Mouse (Mus musculus): Measurements from ENCODE around the gene Chpf. TPM values are rescaled to one million over a fixed set of nuclear protein-coding genes. Genes with fewer than 3 reads are reported as not detected.

Gene Chpf
- polyA plus RNA-seq, 2 experiments from 2014 or later = 5.2 to 5.6 TPM

DNA sequence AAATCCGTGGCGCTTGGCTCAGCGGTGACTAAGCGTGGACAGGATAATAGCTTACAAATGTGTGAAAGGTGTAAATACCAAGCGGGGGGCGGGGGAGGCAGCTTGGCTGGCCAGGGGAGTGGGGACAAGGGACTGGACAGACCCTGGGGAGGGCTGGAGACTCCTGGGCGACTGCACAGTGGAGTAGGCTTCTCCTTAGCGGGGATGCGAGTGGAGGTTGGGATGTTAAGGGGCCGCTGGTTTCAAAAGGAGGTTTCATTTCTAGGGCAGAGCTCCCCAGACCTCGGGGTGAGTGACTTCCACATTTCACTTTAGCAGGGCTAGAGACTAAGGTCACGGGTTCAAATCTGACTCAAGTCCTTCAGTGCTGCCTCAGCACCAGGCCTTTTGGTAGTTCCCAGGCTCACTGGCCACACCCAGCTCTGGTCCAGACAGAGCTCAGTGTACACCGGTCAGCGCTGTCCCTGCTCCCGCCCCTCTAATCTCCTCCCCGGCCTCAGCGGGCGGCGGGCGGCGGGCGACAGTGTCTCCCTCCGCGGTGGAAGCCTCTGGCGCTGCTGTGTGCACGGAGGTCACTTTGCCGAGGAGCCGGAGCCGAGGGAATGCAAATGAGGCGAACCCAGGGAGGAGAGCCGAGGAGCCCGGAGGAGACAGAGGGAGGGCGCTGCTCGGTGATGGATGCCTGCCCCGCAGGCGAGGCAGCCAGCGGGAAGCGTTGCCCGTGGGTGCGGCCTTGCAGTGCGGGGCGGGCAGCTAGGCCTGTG is 20.9 kb downstream of the Chpf start:
- ATAC-seq = no peak

DNA sequence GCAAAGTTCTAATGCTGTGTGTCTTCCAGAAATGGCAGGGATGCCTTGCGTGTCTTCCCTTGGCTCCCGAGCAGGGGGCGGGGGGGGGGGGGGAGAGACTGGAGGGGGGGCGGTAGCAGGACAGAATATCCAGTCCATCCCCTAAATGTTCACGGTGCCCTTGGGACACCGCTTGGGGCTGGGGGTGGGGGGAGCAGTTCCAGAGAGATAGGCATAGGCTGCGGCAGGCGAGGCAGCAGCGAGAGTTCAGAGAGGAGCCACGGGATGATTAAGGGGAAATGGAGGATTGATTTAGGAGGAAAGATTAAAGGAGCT is 21.4 kb downstream of the Chpf start:
- no peak for ATAC-seq

DNA sequence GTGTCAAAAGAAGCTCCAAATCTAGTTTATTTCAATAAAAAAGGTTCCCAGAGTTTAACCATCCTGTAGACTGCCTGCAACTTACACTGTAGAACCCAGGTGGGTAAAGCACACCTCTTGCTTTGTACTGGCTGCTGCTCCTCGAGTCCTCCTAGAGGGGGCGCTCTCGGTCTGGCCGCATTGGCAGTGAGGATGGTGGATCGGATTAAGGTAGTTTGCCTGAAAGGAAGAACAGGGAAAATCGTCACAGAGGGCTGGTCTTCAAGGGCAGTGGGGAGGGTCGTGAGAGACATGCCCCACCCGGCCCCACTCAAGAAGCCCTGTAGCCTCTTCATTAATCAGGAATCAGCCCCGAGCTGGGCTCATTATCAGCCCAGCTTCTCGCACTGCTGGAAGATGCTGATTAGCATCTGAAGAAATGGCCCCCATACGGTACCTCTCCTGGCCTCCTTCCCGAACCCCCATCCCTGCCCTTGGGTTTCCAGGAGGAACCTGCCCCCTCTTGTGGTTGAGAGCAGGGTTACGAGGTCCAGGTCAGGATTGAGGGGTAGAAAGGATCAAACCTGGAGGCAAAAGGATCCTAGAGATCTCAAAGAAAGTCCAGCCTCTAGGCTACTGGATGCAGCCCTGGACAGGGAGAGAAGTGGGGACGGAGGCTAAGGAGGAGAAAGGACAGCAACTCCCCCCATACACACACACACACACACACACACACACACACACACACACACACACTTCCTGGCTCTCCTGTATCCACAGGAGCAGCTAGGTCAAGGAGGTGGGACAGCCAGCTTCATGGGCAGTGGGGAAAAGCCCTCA is 22.2 kb downstream of the Chpf start:
- no peak for ATAC-seq

DNA sequence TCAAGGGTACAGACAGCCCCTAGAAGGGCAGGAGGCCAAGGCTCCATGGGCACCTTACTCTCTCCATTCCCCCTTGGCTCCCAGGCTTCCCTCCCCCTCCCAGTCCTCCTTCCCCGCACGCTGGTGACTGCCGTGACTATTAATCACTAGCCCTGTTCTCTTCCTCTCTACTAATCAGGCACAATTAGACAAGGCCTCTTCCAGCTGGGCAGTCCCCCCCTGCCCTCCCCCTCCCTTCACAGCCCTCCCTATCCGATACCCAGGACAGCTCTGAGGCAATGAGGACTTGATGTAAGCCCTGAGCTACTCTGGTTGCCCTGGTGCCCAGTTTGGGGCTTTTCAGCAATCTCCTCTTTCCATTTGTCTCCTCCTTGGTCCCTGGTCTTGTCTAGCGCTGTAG is 23.2 kb downstream of the Chpf start:
- no peak for ATAC-seq

DNA sequence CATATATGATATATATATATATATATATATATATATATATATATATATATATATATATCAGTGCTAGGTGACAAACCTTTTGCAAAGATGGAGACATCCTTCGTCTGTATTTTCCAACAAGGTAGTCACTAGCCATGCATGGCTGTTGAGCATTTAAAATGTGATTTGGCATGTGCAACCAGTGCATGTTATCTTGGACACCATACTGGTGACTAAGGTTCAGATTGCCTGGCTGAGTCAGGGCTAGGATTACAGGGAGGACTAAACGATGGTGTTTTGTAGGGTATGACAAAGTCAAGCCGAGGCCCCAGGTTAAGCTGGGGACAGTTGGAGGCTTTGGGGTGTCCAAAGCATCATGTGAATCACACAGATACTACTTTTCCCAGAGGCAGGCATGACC is 23.7 kb downstream of the Chpf start:
- ATAC-seq = no peak

DNA sequence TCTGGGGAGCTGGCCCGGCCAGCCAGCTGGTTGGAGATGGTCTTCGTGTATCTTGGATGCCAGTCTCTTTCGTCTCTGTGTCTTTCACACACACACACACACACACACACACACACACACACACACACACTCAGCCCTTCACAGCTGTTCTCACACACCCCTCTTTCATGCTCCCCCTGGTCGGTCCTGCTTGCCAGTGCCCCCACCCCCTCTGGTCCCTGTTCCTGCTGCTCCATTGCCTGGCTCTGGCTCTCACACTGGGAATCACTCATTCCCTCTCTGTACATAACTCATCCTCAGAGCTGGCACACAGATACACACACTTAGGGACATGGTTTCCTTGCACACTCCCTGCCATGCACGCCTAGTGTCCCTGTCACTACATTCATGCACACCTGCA is 27.2 kb downstream of the Chpf start:
- ATAC-seq = no peak

DNA sequence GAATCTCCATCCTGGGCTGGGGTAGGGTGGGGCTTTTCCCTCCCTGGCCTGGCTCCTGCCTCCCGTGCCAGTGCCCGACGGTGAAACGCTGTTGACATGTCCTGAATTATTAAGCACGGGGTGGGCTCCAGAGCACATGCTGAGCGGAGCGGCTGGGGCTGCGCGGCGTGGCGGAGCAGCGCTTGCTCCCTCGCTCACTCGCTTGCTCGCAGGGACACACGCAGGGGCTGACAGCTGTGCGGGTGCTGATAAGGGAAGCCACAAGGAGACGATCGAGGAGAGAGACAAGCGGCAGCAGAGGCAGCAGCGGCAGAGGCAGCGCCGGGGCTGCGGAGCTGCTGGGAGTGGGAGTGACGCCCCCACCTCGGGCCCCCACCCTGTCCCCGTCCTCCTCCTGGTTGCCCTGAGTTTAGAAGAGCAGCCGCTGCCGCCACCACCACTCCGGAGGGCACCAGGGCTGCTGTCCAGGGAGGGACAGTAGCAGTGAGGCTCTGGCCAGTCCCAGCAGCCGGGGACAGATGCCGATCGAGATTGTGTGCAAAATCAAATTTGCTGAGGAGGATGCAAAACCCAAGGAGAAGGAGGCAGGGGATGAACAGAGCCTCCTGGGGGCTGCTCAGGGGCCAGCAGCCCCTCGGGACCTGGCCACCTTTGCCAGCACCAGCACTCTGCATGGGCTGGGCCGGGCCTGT is 28.6 kb downstream of the Chpf start, which contains the start of gene Asic4:
Gene Asic4, plus strand, starts transcription at position 123 of the 692 bp plus-strand sequence.
- no peak for ATAC-seq

DNA sequence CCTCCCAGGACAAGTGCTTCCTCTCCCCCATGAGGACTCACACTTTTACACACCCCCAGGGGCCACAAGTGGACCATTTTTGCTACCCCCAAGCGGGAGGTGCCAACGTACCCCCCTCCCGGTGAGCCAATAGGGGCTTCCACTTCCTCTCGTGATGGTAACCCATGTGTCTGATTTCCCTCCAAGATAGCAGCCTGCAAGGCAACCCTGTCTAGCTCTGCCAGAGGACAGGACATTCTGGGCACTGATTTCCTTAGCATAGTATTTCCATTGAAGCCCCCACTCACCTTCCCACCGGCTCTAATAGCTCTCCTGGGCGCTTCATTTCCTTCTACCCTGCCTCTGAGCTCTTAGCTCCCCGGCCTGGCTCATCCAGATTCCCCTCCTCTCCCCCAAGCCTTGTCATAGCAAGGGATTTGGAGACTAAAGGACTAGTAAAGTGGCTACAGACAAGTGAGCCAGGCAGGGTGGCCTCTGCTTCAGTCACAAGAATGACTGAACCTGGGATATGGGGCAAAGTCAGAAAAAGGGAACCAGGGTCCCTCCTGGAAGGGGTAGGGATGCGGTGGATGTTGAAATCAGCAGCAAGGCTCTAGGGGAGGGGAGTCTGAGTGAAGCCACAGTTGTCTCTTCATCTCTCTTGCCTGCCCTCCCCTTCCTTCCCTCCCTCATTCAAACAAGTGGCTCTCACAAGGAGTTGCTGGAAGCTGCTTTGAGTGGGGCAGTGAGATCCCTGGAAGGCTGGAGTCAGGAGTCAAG is 29.6 kb downstream of the Chpf start:
- no peak for ATAC-seq

DNA sequence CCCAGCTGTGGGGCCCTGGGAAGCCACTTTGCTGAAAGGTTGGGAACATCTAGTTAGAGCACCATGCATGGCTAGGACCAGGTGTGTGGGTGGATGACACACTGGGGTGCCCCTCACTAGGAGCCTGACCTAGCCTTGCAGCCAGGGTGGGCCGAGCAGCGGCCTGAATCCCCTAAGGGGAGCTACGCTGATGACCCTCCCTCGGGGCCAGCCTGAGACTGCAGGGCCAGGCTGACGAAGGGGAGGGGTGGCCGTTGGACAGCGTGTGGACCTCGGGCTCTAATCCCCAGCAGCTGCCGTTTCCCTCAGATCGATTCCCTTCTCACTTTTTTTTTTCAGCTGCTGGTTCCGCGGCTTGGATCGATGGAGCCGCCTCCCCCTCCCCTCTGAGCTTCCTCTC is 30.2 kb downstream of the Chpf start:
- no peak for ATAC-seq

DNA sequence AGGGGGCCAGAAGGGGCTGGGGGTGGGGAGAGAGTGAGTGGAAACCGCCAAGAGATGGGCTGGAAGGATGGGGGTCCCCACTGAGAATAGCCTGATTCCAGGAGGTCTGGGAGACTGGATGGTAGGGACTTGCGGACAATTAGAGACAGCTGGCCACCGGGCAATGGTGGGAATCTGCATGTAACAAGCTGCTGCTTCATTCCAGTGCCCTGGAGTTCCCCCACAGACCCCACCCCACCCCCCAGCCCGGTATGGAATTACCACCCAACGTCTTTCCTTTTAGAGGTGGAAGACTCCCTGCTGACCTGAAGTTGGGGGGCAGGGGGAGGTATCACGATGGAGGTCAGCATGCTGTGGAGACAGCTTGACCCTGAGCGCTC is 31.1 kb downstream of the Chpf start:
- no peak for ATAC-seq

DNA sequence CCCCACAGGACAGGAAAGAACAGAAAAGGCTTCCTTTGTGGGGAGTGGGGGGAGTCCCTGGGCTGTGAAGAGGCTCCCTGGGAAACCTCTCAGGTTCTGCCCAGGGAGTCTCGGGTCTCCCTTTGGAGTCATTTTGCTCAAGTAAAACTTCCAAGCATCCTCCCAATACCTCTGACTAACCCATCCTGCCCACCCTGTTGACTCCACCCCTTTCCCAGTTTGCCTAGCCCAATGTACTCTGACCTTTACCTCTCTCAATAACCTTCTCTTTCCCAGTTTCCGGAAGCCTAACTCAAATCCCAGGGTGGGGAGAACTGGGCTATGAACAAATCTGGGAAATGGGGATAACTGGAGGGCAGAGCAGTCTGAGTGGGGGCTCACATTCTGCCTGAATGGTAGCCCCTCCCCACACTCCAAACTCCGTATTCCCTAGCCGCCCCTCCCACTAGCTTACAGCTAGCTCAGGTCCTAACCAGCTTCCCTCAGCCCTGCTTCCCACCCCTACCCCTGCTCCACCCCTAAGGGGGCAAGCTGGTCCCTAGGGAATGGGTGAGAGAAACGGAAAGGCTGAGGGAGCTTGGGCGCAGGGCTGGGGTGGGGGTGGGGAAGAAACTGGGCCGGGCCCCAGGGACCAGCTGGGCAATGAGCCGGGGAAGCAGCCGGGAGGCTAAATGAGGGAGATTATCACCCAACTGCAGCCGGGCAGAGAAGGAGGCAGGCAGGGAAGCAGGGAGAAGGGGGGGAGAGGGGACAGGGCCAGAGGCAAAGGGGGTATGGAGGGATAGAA is 31.6 kb downstream of the Chpf start:
- ATAC-seq = no peak

DNA sequence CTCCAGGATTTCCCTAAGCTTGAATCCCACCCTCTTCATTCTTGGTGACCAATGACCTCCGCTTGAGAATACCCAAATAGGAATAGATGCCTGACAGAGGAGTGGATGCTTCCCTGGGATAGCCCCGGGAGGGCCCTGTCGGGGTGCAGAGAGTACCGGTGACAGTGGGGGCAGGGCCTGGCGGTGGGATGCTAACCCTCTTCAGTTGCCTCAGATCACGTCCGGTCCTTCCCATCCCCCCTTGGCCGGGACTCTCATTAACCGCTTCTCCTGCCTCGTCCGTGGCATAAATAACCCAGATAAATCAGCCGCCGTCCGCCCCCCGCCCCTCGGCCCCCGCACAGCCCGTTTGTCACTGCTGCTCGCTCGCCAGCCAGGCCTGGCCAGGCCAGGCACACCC is 32.5 kb downstream of the Chpf start:
- no peak for ATAC-seq

DNA sequence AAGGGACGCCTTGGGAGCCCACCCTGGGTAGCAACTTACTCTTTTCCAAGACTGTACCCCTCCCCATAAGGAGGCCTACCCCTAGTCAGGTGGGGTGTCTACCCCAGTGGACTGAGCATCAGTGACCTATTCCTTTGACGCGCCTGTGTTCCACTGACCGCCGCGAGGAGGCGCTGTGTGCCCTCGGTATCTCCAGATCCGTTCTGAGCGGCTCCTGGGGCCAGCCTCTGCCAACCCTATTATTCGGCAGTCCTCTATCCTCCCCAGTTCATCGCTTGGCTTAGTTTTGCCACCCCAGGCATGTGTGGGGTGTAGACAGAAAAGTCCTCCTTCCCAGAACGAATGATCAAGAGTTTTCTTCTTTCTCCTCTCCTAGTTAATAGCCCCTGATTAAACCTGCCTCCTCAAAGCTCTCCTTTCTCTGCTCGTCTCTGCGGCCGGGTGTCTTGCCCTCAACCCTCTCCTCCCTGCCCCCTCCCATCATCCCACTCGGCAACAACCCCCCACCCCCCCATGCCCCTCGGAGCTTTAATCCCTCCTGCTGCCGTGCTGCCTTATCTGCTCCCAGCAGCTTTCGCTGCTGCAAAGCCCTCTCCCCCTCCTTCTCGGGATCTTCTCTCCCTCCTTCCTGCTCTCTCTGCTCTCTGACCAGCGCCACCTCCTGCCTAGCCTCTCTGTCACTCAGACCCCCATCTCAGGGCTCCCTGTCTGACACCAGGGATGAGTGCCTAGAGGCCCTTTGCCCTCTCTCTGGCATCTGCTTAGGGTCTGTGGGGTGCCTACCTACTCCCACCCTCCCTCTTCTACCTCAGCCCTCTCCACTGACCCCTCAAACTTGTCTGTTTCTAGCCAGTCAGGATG is 33.1 kb downstream of the Chpf start:
- peak; percentile 84 for ATAC-seq

DNA sequence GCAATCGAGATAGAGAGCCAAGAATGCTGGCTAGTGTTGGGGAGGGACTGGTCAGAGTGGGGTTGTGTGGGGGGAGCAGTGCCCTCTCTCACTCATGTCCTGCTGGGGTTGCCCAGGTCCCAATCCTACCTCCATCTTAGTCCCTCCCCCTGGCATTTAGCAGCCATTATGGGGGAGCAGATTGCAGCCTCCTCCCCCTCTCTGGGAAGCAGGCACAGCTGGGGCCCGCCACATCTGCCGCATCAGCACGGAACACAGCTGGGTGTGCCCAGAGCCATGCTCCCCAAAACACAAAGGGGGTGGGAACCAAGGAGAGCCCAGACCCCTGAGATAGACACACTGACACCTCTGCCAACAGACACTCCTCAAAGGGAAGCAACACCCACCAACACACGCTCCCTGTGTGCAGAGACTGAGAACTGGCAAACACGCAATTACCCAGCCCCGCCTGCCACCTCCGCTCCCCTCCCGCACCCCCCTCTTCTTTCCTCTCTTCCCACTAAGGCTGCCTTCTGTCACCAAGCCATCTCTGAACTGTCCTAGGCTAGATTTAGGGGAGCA is 33.9 kb downstream of the Chpf start:
- peak; percentile 18 for ATAC-seq

DNA sequence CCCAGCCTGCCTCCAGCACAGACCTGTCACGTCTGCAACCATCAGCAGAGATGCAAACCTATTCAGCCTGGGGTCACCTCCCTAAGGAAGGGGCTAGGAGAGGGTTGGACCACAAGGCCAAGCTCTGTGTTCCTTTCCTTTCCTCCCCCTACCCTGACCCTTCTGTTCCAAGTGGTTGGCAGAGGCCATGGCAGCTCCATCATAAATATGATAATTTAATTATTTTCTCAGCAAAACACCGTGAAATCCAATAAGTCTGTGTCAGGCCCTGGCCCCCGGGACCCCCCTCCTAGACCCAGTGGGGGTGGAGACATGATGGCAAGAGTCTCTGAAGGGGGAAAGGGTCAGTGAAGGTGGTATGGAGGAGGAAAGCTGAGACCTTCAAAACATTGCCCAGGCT is 34.9 kb downstream of the Chpf start:
- ATAC-seq = no peak

DNA sequence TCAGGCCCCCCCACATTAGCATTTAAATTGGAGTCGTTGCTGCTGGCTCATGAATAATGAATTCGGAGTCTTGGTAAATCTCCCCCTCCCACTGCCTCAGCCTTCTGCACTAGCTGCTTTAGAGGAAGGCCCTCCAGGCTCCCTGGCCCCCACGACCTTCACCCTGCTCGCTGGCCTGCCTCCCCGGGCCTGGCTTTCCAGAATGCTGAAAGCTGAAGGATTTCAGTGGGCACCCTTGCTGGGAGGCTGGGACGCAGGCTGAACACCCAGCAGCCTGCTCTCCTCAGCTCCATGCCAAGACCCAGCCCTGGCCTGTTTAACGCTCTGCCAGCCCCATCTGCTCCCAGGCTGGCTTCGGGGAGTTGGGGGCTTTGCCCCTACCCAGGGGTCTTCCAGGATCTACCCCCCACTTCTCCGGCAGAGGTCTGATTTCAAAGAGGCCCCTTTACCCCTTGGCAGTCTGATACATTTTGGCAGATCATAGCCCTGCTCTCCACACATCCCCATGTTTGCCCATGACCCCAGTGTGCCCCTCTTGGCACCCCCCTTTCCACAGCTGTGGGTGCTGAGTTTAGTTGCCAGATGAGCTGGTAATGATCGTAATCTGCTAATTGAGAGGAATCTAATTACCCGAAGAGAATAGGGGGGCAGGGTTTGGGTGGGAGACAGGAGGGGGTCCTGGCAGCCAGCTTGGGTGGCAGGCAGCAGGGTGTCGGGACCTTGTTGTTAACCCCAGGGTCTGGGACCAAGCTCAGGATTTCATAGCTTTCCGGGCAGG is 35.7 kb downstream of the Chpf start:
- no peak for ATAC-seq

DNA sequence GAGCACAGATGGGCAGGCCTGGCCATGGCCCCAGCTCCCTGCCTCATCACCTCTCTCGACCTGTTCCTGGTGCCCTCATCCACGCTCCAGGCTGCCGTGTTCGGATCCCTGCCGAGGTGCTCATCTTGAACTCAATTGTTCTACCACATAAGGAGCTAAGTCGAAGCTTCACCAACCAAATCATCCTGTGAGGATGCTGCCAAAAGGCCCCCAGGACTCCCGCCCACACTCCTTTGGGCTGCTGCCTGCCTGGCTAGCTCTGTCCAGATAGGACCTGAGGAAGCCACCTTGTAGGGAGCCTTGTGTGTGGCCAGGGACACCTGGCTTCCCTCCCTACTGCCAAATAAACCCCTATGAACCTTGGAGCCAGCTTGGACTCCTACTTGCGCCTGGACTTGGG is 36.3 kb downstream of the Chpf start:
- ATAC-seq = no peak

DNA sequence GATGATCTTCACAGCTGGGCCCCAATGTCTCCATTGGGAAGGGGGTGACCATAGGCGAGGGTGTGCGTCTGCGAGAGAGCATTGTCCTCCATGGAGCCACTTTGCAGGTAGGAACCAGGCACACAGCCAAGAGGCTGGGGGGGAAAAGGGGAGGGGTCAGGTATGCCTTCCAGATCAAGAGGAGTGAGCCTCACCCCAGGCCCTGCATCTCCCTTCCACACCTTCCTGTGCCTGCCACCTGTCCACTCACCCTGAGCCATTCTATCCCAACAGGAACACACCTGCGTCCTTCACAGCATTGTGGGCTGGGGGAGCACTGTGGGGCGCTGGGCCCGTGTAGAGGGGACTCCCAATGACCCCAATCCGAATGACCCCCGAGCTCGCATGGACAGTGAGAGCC is 36.9 kb downstream of the Chpf start:
- no peak for ATAC-seq

DNA sequence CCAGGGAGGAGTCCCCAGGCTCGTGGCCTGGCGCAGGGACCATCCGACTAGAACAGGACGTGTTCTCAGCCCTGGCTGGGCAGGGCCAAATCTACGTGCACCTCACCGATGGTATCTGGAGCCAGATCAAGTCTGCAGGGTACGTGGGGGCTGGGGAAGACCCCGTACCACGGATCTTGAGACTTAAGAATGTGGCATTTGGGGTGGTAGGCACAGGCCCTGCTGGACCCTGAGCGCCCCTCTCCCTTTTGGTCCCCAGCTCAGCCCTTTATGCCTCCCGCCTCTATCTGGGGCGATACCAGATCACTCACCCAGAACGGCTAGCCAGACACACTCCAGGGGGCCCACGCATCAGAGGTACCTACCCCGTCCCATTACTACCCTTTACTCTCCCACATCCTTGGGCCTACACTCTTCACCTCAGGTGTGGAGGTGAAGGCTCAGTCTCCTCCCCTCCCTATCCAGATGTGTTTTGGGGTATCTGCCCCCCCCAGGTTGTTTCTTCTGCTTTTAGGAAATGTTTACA is 37.6 kb downstream of the Chpf start:
- no peak for ATAC-seq

DNA sequence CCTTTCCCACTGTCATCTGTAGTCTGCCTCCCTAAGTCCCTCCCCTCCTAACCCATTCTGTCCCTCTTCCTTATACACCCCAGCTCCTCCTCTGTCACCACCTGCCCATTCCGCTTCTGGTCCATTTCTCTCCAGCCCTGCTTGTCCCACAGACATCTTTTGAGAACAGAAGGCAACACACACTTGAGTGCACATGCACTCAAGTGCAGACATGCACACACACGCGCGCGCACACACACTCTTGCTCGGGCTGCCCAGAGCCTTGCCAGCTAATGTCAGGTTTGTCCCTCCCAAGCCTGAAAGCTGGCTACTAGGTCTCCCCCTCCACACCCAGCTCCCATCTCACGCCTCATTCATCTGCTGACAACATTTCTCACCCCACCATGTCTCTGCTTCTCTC is 38.4 kb downstream of the Chpf start:
- ATAC-seq = no peak
